Mouse (Mus musculus) forebrain, postnatal 0 days (tissue): ENCODE results near the gene Sbf2. TPM values are rescaled to one million over a fixed set of nuclear protein-coding genes. Genes with fewer than 3 reads are reported as not detected.

Experiments
- ATAC-seq: fragments of 200-750 bp; cut with Nextera tagmentation; 2 replicates; pipeline ENCODE4 v1.8.0; 2017; ENCODE audit warnings: mild to moderate bottlenecking, moderate library complexity
- DNase-seq: peaks from one replicate; pipeline ENCODE4 v3.0.0-alpha.2; 2015
- H3K27ac ChIP-seq: fragments of 300-500 bp; sonication (generic); 2 replicates; pipeline ENCODE4 v1.5.1; 2014; ENCODE audit warnings: low read depth, mild to moderate bottlenecking, antibody characterized with exemption, low read length, moderate library complexity, mixed read lengths
- H3K27me3 ChIP-seq: fragments of 300-500 bp; sonication (generic); 2 replicates; pipeline ENCODE4 v1.6.1; 2014; ENCODE audit warnings: mild to moderate bottlenecking, low read length, mixed read lengths; ENCODE audit not compliant: insufficient read depth
- H3K36me3 ChIP-seq: fragments of 300-500 bp; sonication (generic); 2 replicates; pipeline ENCODE4 v1.6.1; 2014; ENCODE audit warnings: mild to moderate bottlenecking, moderate library complexity; ENCODE audit not compliant: insufficient read depth
- H3K4me1 ChIP-seq: fragments of 300-500 bp; sonication (generic); 2 replicates; pipeline ENCODE4 v1.6.1; 2014; ENCODE audit warnings: antibody characterized with exemption; ENCODE audit not compliant: insufficient read depth
- H3K4me2 ChIP-seq: fragments of 300-500 bp; sonication (generic); 2 replicates; pipeline ENCODE4 v1.6.1; 2014; ENCODE audit warnings: low read depth, mild to moderate bottlenecking, moderate library complexity
- H3K4me3 ChIP-seq: fragments of 300-500 bp; sonication (generic); 2 replicates; pipeline ENCODE4 v1.5.1; 2014; ENCODE audit warnings: low read depth, low read length, mixed read lengths
- H3K9ac ChIP-seq: fragments of 300-500 bp; sonication (generic); 2 replicates; pipeline ENCODE4 v1.6.1; 2014; ENCODE audit warnings: mild to moderate bottlenecking
- H3K9me3 ChIP-seq: fragments of 300-500 bp; sonication (generic); 2 replicates; pipeline ENCODE4 v1.6.1; 2016; ENCODE audit warnings: low read length
- CTCF ChIP-seq: sonication (generic); IDR thresholded peaks from 2 replicates; pipeline ENCODE4 v1.5.1; 2016; ENCODE audit warnings: antibody characterized with exemption, control low read depth, low read depth
- WGBS: fragments of 180-500 bp; shearing (Covaris S2); extraction: QIAGEN DNeasy Blood & Tissue Kit; methylation state at CpG from one replicate; pipeline ENCODE4 v1.1.7; 2014; 5-methylcytosine and 5-hydroxymethylcytosine counted together
- polyA plus RNA-seq: library from polyadenylated mRNA; unstranded; fragments of >200 nt; fragmentation: Nextera tagmentation; extraction: Ambion mirVana; gene quantifications from 2 replicates; pipeline ENCODE4 v1.2.1, GENCODE M21; 2015
- total RNA-seq: library from RNA; depleted of rRNA; stranded (reverse); fragments of >200 nt; gene quantifications from 2 replicates; pipeline ENCODE4 v1.2.3, GENCODE M21; 2014

The Sbf2 gene
- total and polyA plus RNA-seq, 2 experiments from 2014 or later: 43.3 to 88.3 TPM

- Histone ChIP-seq H3K27me3 (no peaks in the 10 kb centered on the region), H3K36me3 (no peaks in the 10 kb centered on the region), H3K4me3 (no peak overlapping the region), H3K9ac (no peak overlapping the region), H3K4me1 (no peaks in the 10 kb centered on the region), H3K27ac (no peak overlapping the region), H3K9me3 (no peaks in the 10 kb centered on the region), H3K4me2 (no peak overlapping the region)
- TF ChIP-seq CTCF: no peak
- 75% methylated on average over 8 of the region's 8 CpGs for WGBS
- ATAC-seq (no peak), DNase-seq (no peak)
Observed at GRCm38 (mm10) chr7:110287476-110288071, 327.1 kb downstream of the Sbf2 start.

- Histone ChIP-seq H3K27ac (no peak overlapping the region), H3K9me3 (no peaks in the 10 kb centered on the region), H3K36me3 (no peaks in the 10 kb centered on the region), H3K9ac (no peak overlapping the region), H3K4me2 (no peak overlapping the region), H3K27me3 (no peaks in the 10 kb centered on the region), H3K4me3 (no peak overlapping the region), H3K4me1 (no peaks in the 10 kb centered on the region)
- DNase-seq (peak; percentile 86), ATAC-seq (peak; percentile 88)
- TF ChIP-seq CTCF: peak; percentile 95
- WGBS: 9% methylated on average over 12 of the region's 12 CpGs
Observed at GRCm38 (mm10) chr7:110286838-110287475, 327.8 kb downstream of the Sbf2 start.

GRCm38 (mm10) chr7:110286198-110286732, 328.5 kb downstream of the Sbf2 start:
- DNase-seq (no peak), ATAC-seq (no peak)
- TF ChIP-seq CTCF: no peak
- H3K4me1 ChIP-seq: no peaks in the 10 kb centered on the region
- 0 out of 2 replicates have a peak, but pooled peaks cover 5% of the 10 kb centered on the region for H3K36me3 ChIP-seq
- 76% methylated on average over 8 of the region's 8 CpGs for WGBS
- no peaks in the 10 kb centered on the region for H3K9me3 ChIP-seq
- no peak overlapping the region for H3K9ac ChIP-seq
- no peak overlapping the region for H3K4me3 ChIP-seq
- no peak overlapping the region for H3K27ac ChIP-seq
- H3K27me3 ChIP-seq: no peaks in the 10 kb centered on the region
- H3K4me2 ChIP-seq: no peak overlapping the region

GRCm38 (mm10) chr7:110285849-110286151, 328.9 kb downstream of the Sbf2 start:
- ATAC-seq: no peak
- Histone ChIP-seq H3K36me3 (0 out of 2 replicates have a peak, but pooled peaks cover 5% of the 10 kb centered on the region), H3K9me3 (no peaks in the 10 kb centered on the region), H3K4me3 (no peak overlapping the region), H3K27me3 (no peaks in the 10 kb centered on the region), H3K4me1 (no peaks in the 10 kb centered on the region), H3K9ac (no peak overlapping the region), H3K27ac (no peak overlapping the region), H3K4me2 (no peak overlapping the region)
- no peak for TF ChIP-seq CTCF
- 81% methylated on average over 3 of the region's 3 CpGs for WGBS
- DNase-seq: no peak

GRCm38 (mm10) chr7:110285076-110285848, 329.5 kb downstream of the Sbf2 start:
- H3K27me3 ChIP-seq: no peaks in the 10 kb centered on the region
- H3K36me3 ChIP-seq: 0 out of 2 replicates have a peak, but pooled peaks cover 5% of the 10 kb centered on the region
- no peak for TF ChIP-seq CTCF
- no peak for ATAC-seq
- H3K4me3 ChIP-seq: no peak overlapping the region
- no peak for DNase-seq
- WGBS: 94% methylated on average over 12 of the region's 12 CpGs
- no peaks in the 10 kb centered on the region for H3K9me3 ChIP-seq
- no peak overlapping the region for H3K9ac ChIP-seq
- no peak overlapping the region for H3K4me2 ChIP-seq
- no peak overlapping the region for H3K27ac ChIP-seq
- H3K4me1 ChIP-seq: no peaks in the 10 kb centered on the region

GRCm38 (mm10) chr7:110283484-110284275, 331.0 kb downstream of the Sbf2 start:
- H3K9ac ChIP-seq: no peak overlapping the region
- H3K4me1 ChIP-seq: no peaks in the 10 kb centered on the region
- no peak overlapping the region for H3K27ac ChIP-seq
- H3K4me3 ChIP-seq: no peak overlapping the region
- 91% methylated on average over 6 of the region's 6 CpGs for WGBS
- no peaks in the 10 kb centered on the region for H3K27me3 ChIP-seq
- ATAC-seq (no peak), DNase-seq (no peak)
- no peak overlapping the region for H3K4me2 ChIP-seq
- H3K36me3 ChIP-seq: 0 out of 2 replicates have a peak, but pooled peaks cover 5% of the 10 kb centered on the region
- no peaks in the 10 kb centered on the region for H3K9me3 ChIP-seq
- TF ChIP-seq CTCF: no peak
